Mouse (Mus musculus): Measurements from ENCODE around the gene Exosc10. TPM values are rescaled to one million over a fixed set of nuclear protein-coding genes. Genes with fewer than 3 reads are reported as not detected.

Exosc10 gene
- total RNA-seq, 2 experiments from 2014 or later, result 66.6 to 70.6 TPM

Other genes starting within 250 kb of the Exosc10 start
- 14.9 and 21.7 TPM in 2 replicates for gene Ubiad1, start 113.7 kb upstream of the Exosc10 start, total RNA-seq (2014; fragmentation: Nextera tagmentation)
- 10.1 and 12.9 TPM in 2 replicates for gene Ubiad1, start 113.7 kb upstream of the Exosc10 start, total RNA-seq (2017)
- 26.5 and 27.9 TPM in 2 replicates for gene Mtor, start 109.8 kb upstream of the Exosc10 start, total RNA-seq (2014; fragmentation: Nextera tagmentation)
- gene Mtor, start 109.8 kb upstream of the Exosc10 start, total RNA-seq (2017), result 9.1 and 12.2 TPM in 2 replicates
- gene Angptl7, start 58.0 kb upstream of the Exosc10 start, total RNA-seq (2014; fragmentation: Nextera tagmentation), result not detected in 2 replicates
- not detected in 2 replicates for gene Angptl7, start 58.0 kb upstream of the Exosc10 start, total RNA-seq (2017)
- 261 and 281 TPM in 2 replicates for gene Srm, start 33.1 kb downstream of the Exosc10 start, total RNA-seq (2014; fragmentation: Nextera tagmentation)
- 31.8 and 77.4 TPM in 2 replicates for gene Srm, start 33.1 kb downstream of the Exosc10 start, total RNA-seq (2017)
- not detected in 2 replicates for gene Masp2, start 44.1 kb downstream of the Exosc10 start, total RNA-seq (2014; fragmentation: Nextera tagmentation)
- gene Masp2, start 44.1 kb downstream of the Exosc10 start, total RNA-seq (2017), result 0.33 TPM in 1 of 2 replicates, not detected in the other
- gene Tardbp, start 68.6 kb downstream of the Exosc10 start, total RNA-seq (2014; fragmentation: Nextera tagmentation), result 456 and 583 TPM in 2 replicates
- gene Tardbp, start 68.6 kb downstream of the Exosc10 start, total RNA-seq (2017), result 804 and 881 TPM in 2 replicates
- not detected in 2 replicates for gene Gm572, start 84.9 kb downstream of the Exosc10 start, total RNA-seq (2014; fragmentation: Nextera tagmentation)
- gene Gm572, start 84.9 kb downstream of the Exosc10 start, total RNA-seq (2017), result not detected in 2 replicates
- 0.55 and 0.96 TPM in 2 replicates for gene Casz1, start 246.0 kb downstream of the Exosc10 start, total RNA-seq (2014; fragmentation: Nextera tagmentation)
- 0.27 and 0.75 TPM in 2 replicates for gene Casz1, start 246.0 kb downstream of the Exosc10 start, total RNA-seq (2017)